Mouse (Mus musculus): ENCODE measurements around the gene Sntb2. TPM values are rescaled to one million over a fixed set of nuclear protein-coding genes. Genes with fewer than 3 reads are reported as not detected.

Gene Sntb2
- total and polyA plus RNA-seq, 2 experiments from 2014 or later: 8.5 to 21.2 TPM

- TF ChIP-seq CTCF (IDR thresholded peaks at IDR 0.05; ENCODE audit: low read depth): no peak
- TF ChIP-seq EP300 (IDR thresholded peaks at IDR 0.05; ENCODE audit: low read depth): no peak
- Histone ChIP-seq H3K9ac (replicated peaks; ENCODE audit: low read depth, low read length) (no peak overlapping the region), H3K4me1 (ENCODE audit: control insufficient read depth, insufficient read depth) (peaks cover 15% of the 10 kb centered on the region), H3K36me3 (replicated peaks; ENCODE audit: control insufficient read depth, insufficient read depth, low read length) (peaks cover 41% of the 10 kb centered on the region), H3K4me3 (ENCODE audit: low read depth, low read length) (no peak overlapping the region), H3K27me3 (ENCODE audit: control insufficient read depth, insufficient read depth, low read length) (no peaks in the 10 kb centered on the region), H3K9me3 (replicated peaks; ENCODE audit: control insufficient read depth, low read length) (no peaks in the 10 kb centered on the region), H3K27ac (ENCODE audit: low read depth) (no peak overlapping the region), H3K4me2 (ENCODE audit: low read depth, low read length) (no peak overlapping the region)
- 96% methylated on average over 8 of the region's 8 CpGs for WGBS
- ATAC-seq (ENCODE audit: insufficient read depth, low read depth) (no peak), DNase-seq (ENCODE audit: low spot score) (no peak)
Measured at GRCm38 (mm10) chr8:107052046-107052445, 116.5 kb downstream of the Sntb2 start.

GRCm38 (mm10) chr8:107056076-107056972 is 120.8 kb downstream of the Sntb2 start, which contains the start of the genes Cog8 and Nip7:
Gene Cog8, minus strand, starts transcription at chr8:107056689.
Gene Nip7, plus strand, starts transcription at chr8:107056877.
- no peak for TF ChIP-seq CTCF (IDR thresholded peaks at IDR 0.05; ENCODE audit: low read depth)
- peak; percentile 90 for TF ChIP-seq EP300 (IDR thresholded peaks at IDR 0.05; ENCODE audit: low read depth)
- H3K4me1 ChIP-seq (ENCODE audit: control insufficient read depth, insufficient read depth): peaks cover 16% of the 10 kb centered on the region
- ATAC-seq (ENCODE audit: insufficient read depth, low read depth) (peak; percentile 94), DNase-seq (ENCODE audit: low spot score) (peak; percentile 98)
- H3K27me3 ChIP-seq (ENCODE audit: control insufficient read depth, insufficient read depth, low read length): no peaks in the 10 kb centered on the region
- WGBS: under 1% methylated on average over 88 of the region's 88 CpGs
- peak within 1 kb of the TSS; percentile 89 for H3K27ac ChIP-seq (ENCODE audit: low read depth)
- H3K9me3 ChIP-seq (replicated peaks; ENCODE audit: control insufficient read depth, low read length): no peaks in the 10 kb centered on the region
- H3K4me3 ChIP-seq (ENCODE audit: low read depth, low read length): peak within 1 kb of the TSS; percentile 96
- peaks cover 39% of the 10 kb centered on the region for H3K36me3 ChIP-seq (replicated peaks; ENCODE audit: control insufficient read depth, insufficient read depth, low read length)
- peak within 1 kb of the TSS; percentile 90 for H3K9ac ChIP-seq (replicated peaks; ENCODE audit: low read depth, low read length)
- H3K4me2 ChIP-seq (ENCODE audit: low read depth, low read length): peak within 1 kb of the TSS; percentile 89

GRCm38 (mm10) chr8:107056973-107057369 is 121.4 kb downstream of the Sntb2 start:
- under 1% methylated on average over 31 of the region's 33 CpGs for WGBS
- TF ChIP-seq EP300 (IDR thresholded peaks at IDR 0.05; ENCODE audit: low read depth) (no peak), CTCF (IDR thresholded peaks at IDR 0.05; ENCODE audit: low read depth) (peak; percentile 1; the same call in 1 of the 2 replicates)
- H3K4me1 ChIP-seq (ENCODE audit: control insufficient read depth, insufficient read depth): peaks cover 16% of the 10 kb centered on the region
- H3K4me3 ChIP-seq (ENCODE audit: low read depth, low read length): peak overlapping the region; percentile 96
- DNase-seq (ENCODE audit: low spot score) (no peak), ATAC-seq (ENCODE audit: insufficient read depth, low read depth) (peak; percentile 43)
- no peaks in the 10 kb centered on the region for H3K27me3 ChIP-seq (ENCODE audit: control insufficient read depth, insufficient read depth, low read length)
- H3K9ac ChIP-seq (replicated peaks; ENCODE audit: low read depth, low read length): peak overlapping the region; percentile 71
- peaks cover 33% of the 10 kb centered on the region for H3K36me3 ChIP-seq (replicated peaks; ENCODE audit: control insufficient read depth, insufficient read depth, low read length)
- peak overlapping the region; percentile 89 for H3K4me2 ChIP-seq (ENCODE audit: low read depth, low read length)
- H3K27ac ChIP-seq (ENCODE audit: low read depth): peak overlapping the region; percentile 39
- H3K9me3 ChIP-seq (replicated peaks; ENCODE audit: control insufficient read depth, low read length): no peaks in the 10 kb centered on the region

GRCm38 (mm10) chr8:107062613-107063012 is 127.1 kb downstream of the Sntb2 start:
- peaks cover 13% of the 10 kb centered on the region for H3K36me3 ChIP-seq (replicated peaks; ENCODE audit: control insufficient read depth, insufficient read depth, low read length)
- TF ChIP-seq CTCF (IDR thresholded peaks at IDR 0.05; ENCODE audit: low read depth) (no peak), EP300 (IDR thresholded peaks at IDR 0.05; ENCODE audit: low read depth) (no peak)
- H3K4me2 ChIP-seq (ENCODE audit: low read depth, low read length): no peak overlapping the region
- DNase-seq (ENCODE audit: low spot score) (no peak), ATAC-seq (ENCODE audit: insufficient read depth, low read depth) (no peak)
- H3K4me1 ChIP-seq (ENCODE audit: control insufficient read depth, insufficient read depth): peaks cover 1% of the 10 kb centered on the region; the same call in 1 of the 2 replicates
- WGBS: 82% methylated on average over 1 of the region's 1 CpGs
- no peak overlapping the region for H3K27ac ChIP-seq (ENCODE audit: low read depth)
- H3K9me3 ChIP-seq (replicated peaks; ENCODE audit: control insufficient read depth, low read length): no peaks in the 10 kb centered on the region
- H3K27me3 ChIP-seq (ENCODE audit: control insufficient read depth, insufficient read depth, low read length): no peaks in the 10 kb centered on the region
- no peak overlapping the region for H3K4me3 ChIP-seq (ENCODE audit: low read depth, low read length)
- H3K9ac ChIP-seq (replicated peaks; ENCODE audit: low read depth, low read length): no peak overlapping the region

GRCm38 (mm10) chr8:107065511-107066496 is 130.3 kb downstream of the Sntb2 start, which contains the start of gene Tmed6:
Gene Tmed6, minus strand, starts transcription at chr8:107065644.
- no peaks in the 10 kb centered on the region for H3K27me3 ChIP-seq (ENCODE audit: control insufficient read depth, insufficient read depth, low read length)
- H3K27ac ChIP-seq (ENCODE audit: low read depth): no peak within 1 kb of the TSS
- H3K9me3 ChIP-seq (replicated peaks; ENCODE audit: control insufficient read depth, low read length): no peaks in the 10 kb centered on the region
- no peak within 1 kb of the TSS for H3K4me3 ChIP-seq (ENCODE audit: low read depth, low read length)
- no peak within 1 kb of the TSS for H3K9ac ChIP-seq (replicated peaks; ENCODE audit: low read depth, low read length)
- DNase-seq (ENCODE audit: low spot score) (no peak), ATAC-seq (ENCODE audit: insufficient read depth, low read depth) (no peak)
- no peak within 1 kb of the TSS for H3K4me2 ChIP-seq (ENCODE audit: low read depth, low read length)
- no peaks in the 10 kb centered on the region for H3K4me1 ChIP-seq (ENCODE audit: control insufficient read depth, insufficient read depth)
- TF ChIP-seq CTCF (IDR thresholded peaks at IDR 0.05; ENCODE audit: low read depth) (no peak), EP300 (IDR thresholded peaks at IDR 0.05; ENCODE audit: low read depth) (no peak)
- peaks cover 14% of the 10 kb centered on the region for H3K36me3 ChIP-seq (replicated peaks; ENCODE audit: control insufficient read depth, insufficient read depth, low read length)
- 54% methylated on average over 17 of the region's 17 CpGs for WGBS

Other genes starting within 250 kb of the Sntb2 start
- gene Has3, start 65.5 kb upstream of the Sntb2 start, total RNA-seq (2014; rRNA removed; ENCODE audit: low replicate concordance): 2.5 and 4.6 TPM in 2 replicates
- 0.11 and 0.14 TPM in 2 replicates for gene Has3, start 65.5 kb upstream of the Sntb2 start, polyA plus RNA-seq (2015; fragmentation: Nextera tagmentation; extraction: Ambion mirVana)
- 18.9 and 30.6 TPM in 2 replicates for gene Utp4, start 42.1 kb upstream of the Sntb2 start, total RNA-seq (2014; rRNA removed; ENCODE audit: low replicate concordance)
- 26.0 and 29.1 TPM in 2 replicates for gene Utp4, start 42.1 kb upstream of the Sntb2 start, polyA plus RNA-seq (2015; fragmentation: Nextera tagmentation; extraction: Ambion mirVana)
- 33.9 and 45.5 TPM in 2 replicates for gene Vps4a, start 95.5 kb downstream of the Sntb2 start, total RNA-seq (2014; rRNA removed; ENCODE audit: low replicate concordance)
- 56.7 and 57.1 TPM in 2 replicates for gene Vps4a, start 95.5 kb downstream of the Sntb2 start, polyA plus RNA-seq (2015; fragmentation: Nextera tagmentation; extraction: Ambion mirVana)
- gene Pdf, start 112.9 kb downstream of the Sntb2 start, total RNA-seq (2014; rRNA removed; ENCODE audit: low replicate concordance): 90.4 and 94.8 TPM in 2 replicates
- gene Pdf, start 112.9 kb downstream of the Sntb2 start, polyA plus RNA-seq (2015; fragmentation: Nextera tagmentation; extraction: Ambion mirVana): 55.9 and 59.7 TPM in 2 replicates
- 35.2 and 39.3 TPM in 2 replicates for gene Cog8, start 120.9 kb downstream of the Sntb2 start, total RNA-seq (2014; rRNA removed; ENCODE audit: low replicate concordance)
- gene Cog8, start 120.9 kb downstream of the Sntb2 start, polyA plus RNA-seq (2015; fragmentation: Nextera tagmentation; extraction: Ambion mirVana): 21.7 and 22.0 TPM in 2 replicates
- gene Nip7, start 121.1 kb downstream of the Sntb2 start, total RNA-seq (2014; rRNA removed; ENCODE audit: low replicate concordance): 13.4 and 14.0 TPM in 2 replicates
- gene Nip7, start 121.1 kb downstream of the Sntb2 start, polyA plus RNA-seq (2015; fragmentation: Nextera tagmentation; extraction: Ambion mirVana): 33.0 and 34.3 TPM in 2 replicates
- not detected in 2 replicates for gene Tmed6, start 129.9 kb downstream of the Sntb2 start, total RNA-seq (2014; rRNA removed; ENCODE audit: low replicate concordance)
- not detected in 2 replicates for gene Tmed6, start 129.9 kb downstream of the Sntb2 start, polyA plus RNA-seq (2015; fragmentation: Nextera tagmentation; extraction: Ambion mirVana)
- gene Terf2, start 160.8 kb downstream of the Sntb2 start, total RNA-seq (2014; rRNA removed; ENCODE audit: low replicate concordance): 8.2 and 10.8 TPM in 2 replicates
- 7.3 and 8.5 TPM in 2 replicates for gene Terf2, start 160.8 kb downstream of the Sntb2 start, polyA plus RNA-seq (2015; fragmentation: Nextera tagmentation; extraction: Ambion mirVana)
- 52.8 and 60.0 TPM in 2 replicates for gene Cyb5b, start 214.9 kb downstream of the Sntb2 start, total RNA-seq (2014; rRNA removed; ENCODE audit: low replicate concordance)
- 36.5 and 44.7 TPM in 2 replicates for gene Cyb5b, start 214.9 kb downstream of the Sntb2 start, polyA plus RNA-seq (2015; fragmentation: Nextera tagmentation; extraction: Ambion mirVana)

All from heart, postnatal 0 days (tissue).